Mouse (Mus musculus) midbrain, postnatal 0 days (tissue): ENCODE data around the gene Car5a. TPM values are rescaled to one million over a fixed set of nuclear protein-coding genes. Genes with fewer than 3 reads are reported as not detected.

Experiments used
- ATAC-seq: fragments of 200-750 bp; cut with Nextera tagmentation; 2 replicates; pipeline ENCODE4 v1.8.0; 2017; ENCODE audit warnings: moderate number of reproducible peaks, mild to moderate bottlenecking, moderate TSS enrichment, moderate library complexity; ENCODE audit not compliant: low FRiP score
- DNase-seq: peaks from one replicate; pipeline ENCODE4 v3.0.0-alpha.2; 2015; ENCODE audit warnings: low spot score
- H3K27ac ChIP-seq: fragments of 300-500 bp; sonication (generic); 2 replicates; pipeline ENCODE4 v1.5.1; 2014; ENCODE audit warnings: low read depth, mild to moderate bottlenecking, low read length, mixed read lengths
- H3K27me3 ChIP-seq: fragments of 300-500 bp; sonication (generic); 2 replicates; pipeline ENCODE4 v1.6.1; 2014; ENCODE audit warnings: low read length, control low read depth, mixed read lengths; ENCODE audit not compliant: insufficient read depth
- H3K36me3 ChIP-seq: fragments of 300-500 bp; sonication (generic); 2 replicates; pipeline ENCODE4 v1.6.1; 2014; ENCODE audit warnings: low read length, control low read depth, mixed read lengths; ENCODE audit not compliant: insufficient read depth
- H3K4me1 ChIP-seq: fragments of 300-500 bp; sonication (generic); 2 replicates; pipeline ENCODE4 v1.6.1; 2014; ENCODE audit warnings: mild to moderate bottlenecking, control low read depth, antibody characterized with exemption, low read length, mixed read lengths; ENCODE audit not compliant: insufficient read depth
- H3K4me2 ChIP-seq: fragments of 300-500 bp; sonication (generic); 2 replicates; pipeline ENCODE4 v1.6.1; 2014; ENCODE audit warnings: low read depth, mild to moderate bottlenecking, low read length, mixed read lengths; ENCODE audit not compliant: poor library complexity, severe bottlenecking
- H3K4me3 ChIP-seq: fragments of 300-500 bp; sonication (generic); 2 replicates; pipeline ENCODE4 v1.5.1; 2014; ENCODE audit warnings: low read depth, mild to moderate bottlenecking, low read length, moderate library complexity
- H3K9ac ChIP-seq: fragments of 300-500 bp; sonication (generic); replicated peaks from 2 replicates; pipeline ENCODE4 v1.6.1; 2014; ENCODE audit warnings: mild to moderate bottlenecking, low read length, moderate library complexity, mixed read lengths; ENCODE audit not compliant: poor library complexity, severe bottlenecking
- H3K9me3 ChIP-seq: fragments of 300-500 bp; sonication (generic); 2 replicates; pipeline ENCODE4 v1.6.1; 2016; ENCODE audit warnings: low read length, control low read depth
- CTCF ChIP-seq: IDR thresholded peaks from 2 replicates; pipeline ENCODE4 v1.5.1; 2016; ENCODE audit warnings: antibody characterized with exemption, mild to moderate bottlenecking
- WGBS: fragments of 180-500 bp; shearing (Covaris S2); extraction: QIAGEN DNeasy Blood & Tissue Kit; methylation state at CpG from one replicate; pipeline ENCODE4 v1.1.7; 2014; 5-methylcytosine and 5-hydroxymethylcytosine counted together
- polyA plus RNA-seq: library from polyadenylated mRNA; unstranded; fragments of >200 nt; fragmentation: Nextera tagmentation; extraction: Ambion mirVana; gene quantifications from 2 replicates; pipeline ENCODE4 v1.2.1, GENCODE M21; 2015
- total RNA-seq: library from RNA; depleted of rRNA; stranded (reverse); fragments of >200 nt; gene quantifications from 2 replicates; pipeline ENCODE4 v1.2.3, GENCODE M21; 2014

Gene Car5a
- total and polyA plus RNA-seq, 2 experiments from 2014 or later = 0.22 TPM; not detected in 1

DNA sequence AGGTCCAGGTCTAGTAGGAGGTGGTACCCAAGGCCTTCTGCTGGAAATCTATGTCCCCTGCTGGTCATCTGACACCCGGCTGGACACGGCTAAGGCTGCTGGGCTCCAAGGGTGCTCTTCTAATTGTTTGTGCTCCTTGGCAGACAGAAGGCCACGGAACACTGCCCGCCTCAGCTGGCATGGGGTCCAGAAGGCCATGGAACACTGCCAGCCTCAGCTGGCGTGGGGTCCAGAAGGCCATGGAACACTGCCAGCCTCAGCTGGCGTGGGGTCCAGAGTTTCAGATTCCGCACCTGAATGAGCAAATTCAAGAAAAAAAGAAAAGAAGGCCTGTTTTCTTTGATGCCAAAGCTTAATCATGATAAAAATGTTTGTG is 36.8 kb upstream of the Car5a start:
- Histone ChIP-seq H3K9me3 (no peaks in the 10 kb centered on the region), H3K4me3 (no peak overlapping the region), H3K27ac (no peak overlapping the region), H3K27me3 (no peaks in the 10 kb centered on the region), H3K4me1 (no peaks in the 10 kb centered on the region), H3K9ac (no peak overlapping the region), H3K36me3 (peaks cover 28% of the 10 kb centered on the region), H3K4me2 (no peak overlapping the region)
- DNase-seq (no peak), ATAC-seq (no peak)
- WGBS = 72% methylated on average over 7 of the region's 7 CpGs
- TF ChIP-seq CTCF = no peak

DNA sequence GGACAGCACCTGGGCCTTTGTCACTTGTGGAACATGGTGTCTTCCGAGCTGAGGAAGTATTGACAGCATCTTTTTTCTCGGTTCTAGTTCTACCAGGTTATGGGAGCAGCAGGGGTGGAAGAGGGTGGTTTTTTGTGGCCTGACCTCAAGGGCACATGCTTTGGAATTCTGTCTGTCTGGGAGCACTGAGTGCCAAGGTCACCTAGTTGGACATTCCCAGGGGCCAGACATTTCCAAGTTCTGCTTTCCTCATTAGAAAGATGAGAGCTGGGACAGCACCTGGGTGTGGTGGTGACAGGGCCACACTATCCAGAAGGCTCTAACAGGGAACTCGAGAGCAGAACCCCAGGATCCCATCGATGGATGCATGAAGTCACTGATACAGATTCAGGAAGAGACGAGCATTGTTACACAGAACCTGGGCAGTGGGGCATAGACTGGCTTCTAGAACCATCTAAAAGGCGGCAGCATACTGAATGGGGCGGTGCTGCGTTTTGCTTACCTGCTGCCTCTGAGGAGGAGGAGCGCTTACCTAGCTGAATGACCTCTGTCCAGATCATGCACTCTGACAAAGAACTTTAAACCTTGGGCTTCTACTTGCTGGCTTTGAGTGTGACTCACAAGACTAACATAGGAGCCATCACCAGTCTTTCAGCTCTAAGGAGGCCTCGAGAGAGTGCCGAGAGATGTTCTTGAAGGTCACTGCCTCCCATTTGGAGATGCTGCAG is 36.3 kb upstream of the Car5a start:
- no peak overlapping the region for H3K27ac ChIP-seq
- ATAC-seq (no peak), DNase-seq (no peak)
- no peaks in the 10 kb centered on the region for H3K4me1 ChIP-seq
- no peak overlapping the region for H3K4me3 ChIP-seq
- no peak overlapping the region for H3K9ac ChIP-seq
- WGBS = 91% methylated on average over 11 of the region's 11 CpGs
- no peaks in the 10 kb centered on the region for H3K9me3 ChIP-seq
- no peak overlapping the region for H3K4me2 ChIP-seq
- TF ChIP-seq CTCF = no peak
- no peaks in the 10 kb centered on the region for H3K27me3 ChIP-seq
- peaks cover 33% of the 10 kb centered on the region for H3K36me3 ChIP-seq

DNA sequence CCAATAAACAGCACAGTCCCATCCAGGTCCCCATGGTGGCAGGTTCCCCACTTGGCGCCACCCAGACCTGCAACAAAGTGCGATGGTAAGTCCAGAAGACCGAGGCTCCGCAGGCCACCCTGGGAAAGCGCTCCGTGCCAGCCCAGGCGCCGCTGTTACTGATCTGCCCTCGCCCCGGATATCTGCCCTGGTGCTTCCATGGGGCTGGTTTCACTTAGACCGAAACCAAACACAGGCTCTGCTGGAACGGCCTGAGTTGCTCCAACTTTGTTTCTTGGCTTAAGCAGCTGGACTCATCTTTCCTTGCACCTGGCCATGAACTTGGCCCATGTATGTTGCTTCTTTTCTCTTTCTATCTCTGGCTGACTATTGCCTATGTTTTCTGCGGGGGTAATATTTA is 34.0 kb upstream of the Car5a start:
- Histone ChIP-seq H3K27ac (no peak overlapping the region), H3K9ac (no peak overlapping the region), H3K36me3 (peaks cover 46% of the 10 kb centered on the region), H3K4me3 (no peak overlapping the region), H3K4me1 (no peaks in the 10 kb centered on the region), H3K4me2 (no peak overlapping the region), H3K9me3 (no peaks in the 10 kb centered on the region), H3K27me3 (no peaks in the 10 kb centered on the region)
- 98% methylated on average over 13 of the region's 13 CpGs for WGBS
- ATAC-seq (no peak), DNase-seq (no peak)
- TF ChIP-seq CTCF = no peak

DNA sequence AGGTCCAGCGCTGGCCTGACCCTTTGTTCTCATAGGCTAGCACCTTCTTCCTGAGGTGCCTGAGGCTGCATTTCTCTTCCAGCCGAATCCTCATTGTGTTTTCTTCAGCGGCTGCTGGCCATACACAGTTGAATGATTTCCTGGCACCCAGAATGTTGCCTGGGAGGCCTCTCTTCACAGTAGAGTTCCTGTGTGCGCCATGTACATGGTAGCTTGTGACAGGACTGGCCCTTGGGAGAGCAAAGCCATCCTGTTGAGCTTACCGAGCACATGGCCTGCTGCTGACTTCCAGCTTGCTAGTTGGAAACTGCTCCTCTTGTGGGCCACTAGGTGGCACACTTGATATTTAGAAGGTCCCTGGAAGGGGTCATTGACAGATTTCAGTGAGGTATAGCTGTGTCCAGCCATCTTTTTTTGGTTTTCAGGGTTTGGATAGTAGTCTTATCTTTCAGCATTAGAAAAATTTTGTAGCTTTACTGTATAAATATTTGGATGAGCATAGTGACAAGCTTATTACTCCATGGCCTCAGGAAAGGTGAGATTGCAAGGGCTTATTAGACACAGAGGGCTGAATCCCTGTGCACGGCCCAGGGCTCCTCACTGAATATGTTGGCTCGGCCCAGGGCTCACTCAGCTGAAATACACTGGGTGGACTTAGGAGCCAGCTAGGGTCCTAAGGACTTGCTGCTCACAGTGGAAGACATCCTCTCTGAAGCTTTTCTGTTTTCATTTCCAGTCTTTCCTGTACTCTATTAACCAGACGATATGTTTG is 33.3 kb upstream of the Car5a start:
- H3K27ac ChIP-seq = no peak overlapping the region
- ATAC-seq = peak; percentile 58; the same call in 1 of the 2 replicates
- H3K9ac ChIP-seq = no peak overlapping the region
- peak; percentile 94 for TF ChIP-seq CTCF
- H3K27me3 ChIP-seq = no peaks in the 10 kb centered on the region
- no peaks in the 10 kb centered on the region for H3K9me3 ChIP-seq
- H3K4me3 ChIP-seq = no peak overlapping the region
- whole genome bisulfite sequencing = 65% methylated on average over 8 of the region's 8 CpGs
- DNase-seq = peak; percentile 88
- H3K4me1 ChIP-seq = no peaks in the 10 kb centered on the region
- H3K36me3 ChIP-seq = peaks cover 43% of the 10 kb centered on the region
- no peak overlapping the region for H3K4me2 ChIP-seq

DNA sequence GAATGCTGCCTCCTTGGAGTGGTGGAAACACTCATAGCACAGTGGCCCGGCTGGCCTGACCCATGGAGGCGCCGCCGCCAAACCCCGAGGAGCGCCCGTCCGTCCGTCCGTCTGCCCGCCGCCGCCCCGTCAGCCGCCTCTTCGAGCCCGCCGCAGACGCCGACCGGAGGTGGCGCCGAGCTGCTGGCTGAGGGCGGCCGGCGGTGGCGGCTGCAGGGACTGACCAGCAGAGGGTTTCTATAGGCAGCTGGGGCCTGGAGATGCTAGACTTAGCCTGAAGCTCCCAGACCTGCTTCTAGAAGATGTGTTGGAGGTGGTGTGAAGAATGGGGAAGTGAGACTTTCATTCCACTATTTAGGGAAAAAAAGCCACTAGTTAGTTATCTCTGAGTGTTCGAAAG is 29.2 kb upstream of the Car5a start:
- H3K27ac ChIP-seq = no peak overlapping the region
- no peaks in the 10 kb centered on the region for H3K27me3 ChIP-seq
- no peak overlapping the region for H3K4me2 ChIP-seq
- TF ChIP-seq CTCF = no peak
- H3K9me3 ChIP-seq = no peaks in the 10 kb centered on the region
- H3K9ac ChIP-seq = no peak overlapping the region
- H3K4me1 ChIP-seq = no peaks in the 10 kb centered on the region
- 96% methylated on average over 28 of the region's 28 CpGs for WGBS
- H3K36me3 ChIP-seq = peaks cover 23% of the 10 kb centered on the region
- ATAC-seq (no peak), DNase-seq (no peak)
- H3K4me3 ChIP-seq = no peak overlapping the region

DNA sequence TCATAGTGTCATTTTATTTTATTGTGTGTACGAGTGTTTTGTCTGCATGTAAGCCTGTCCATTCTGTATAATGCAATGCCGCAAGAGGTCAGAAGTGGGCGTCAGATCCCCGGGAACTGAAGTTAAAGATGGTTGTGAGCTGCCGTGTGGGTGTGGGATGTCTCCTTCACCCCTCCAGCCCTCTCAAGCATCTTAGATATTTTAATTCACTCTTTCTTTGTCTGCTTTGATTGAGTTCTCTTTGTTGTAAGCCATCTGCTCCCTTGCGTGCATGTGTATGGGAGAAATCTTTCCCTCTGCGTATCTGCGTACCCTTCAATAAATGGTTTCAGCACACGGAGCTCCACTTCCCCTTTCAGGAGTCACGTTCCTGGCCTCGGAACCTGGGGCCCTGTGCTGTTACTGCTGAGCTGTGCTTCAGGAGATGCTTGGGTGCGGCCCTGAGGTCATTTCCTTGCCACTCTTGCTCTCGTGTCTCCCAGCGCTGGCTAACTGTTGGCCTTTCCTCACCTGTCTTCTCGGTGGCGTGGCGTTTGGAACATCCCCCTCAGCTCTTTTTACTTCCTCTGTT is 26.9 kb upstream of the Car5a start:
- no peak for ATAC-seq

More for the DNA sequence above, 26.9 kb upstream of the Car5a start:
- DNase-seq = no peak
- no peak overlapping the region for H3K4me3 ChIP-seq
- H3K4me1 ChIP-seq = no peaks in the 10 kb centered on the region
- WGBS = 64% methylated on average over 17 of the region's 17 CpGs
- no peak overlapping the region for H3K4me2 ChIP-seq
- peaks cover 19% of the 10 kb centered on the region for H3K36me3 ChIP-seq
- H3K27ac ChIP-seq = no peak overlapping the region
- peak; percentile 45 for TF ChIP-seq CTCF
- H3K27me3 ChIP-seq = no peaks in the 10 kb centered on the region
- no peak overlapping the region for H3K9ac ChIP-seq
- no peaks in the 10 kb centered on the region for H3K9me3 ChIP-seq
